Mouse (Mus musculus): ENCODE data around the gene Bin2. TPM values are rescaled to one million over a fixed set of nuclear protein-coding genes. Genes with fewer than 3 reads are reported as not detected.
"Not testable (repeated sequence)": the region's sequence is repeated elsewhere in the genome, so short reads cannot be mapped to it uniquely, and the experiment has no call there.

Gene Bin2
- total and polyA plus RNA-seq, 3 experiments: 1.6 to 3.0 (median 2.0) TPM

- Histone ChIP-seq H3K27me3 (ENCODE audit: control insufficient read depth, insufficient read depth, low read length) (no peaks in the 10 kb centered on the region), H3K27ac (peak overlapping the region; percentile 58), H3K4me1 (ENCODE audit: control insufficient read depth, insufficient read depth, low read length) (peaks cover 13% of the 10 kb centered on the region), H3K36me3 (ENCODE audit: control insufficient read depth, insufficient read depth, low read length) (peaks cover 20% of the 10 kb centered on the region), H3K9ac (ENCODE audit: low read depth, low read length) (no peak overlapping the region), H3K79me2 (replicated peaks; ENCODE audit: control insufficient read depth, insufficient read depth, low read length) (no peaks in the 10 kb centered on the region; the same call in 1 of the 2 replicates), H3K4me3 (no peak overlapping the region)
- TF ChIP-seq EP300 (IDR thresholded peaks at IDR 0.05; ENCODE audit: insufficient read depth, low read depth, low read length): no peak
- TF ChIP-seq CTCF (IDR thresholded peaks at IDR 0.05): no peak
- TF ChIP-seq POLR2A (IDR thresholded peaks at IDR 0.05; ENCODE audit: insufficient read depth, low read depth, low read length): 0 out of 2 replicates have a peak, but pooled peaks have one; percentile 12
- 52% methylated on average over 7 of the region's 7 CpGs for WGBS
- intact Hi-C loops (cut with DNase I): no loop called here
- no peak for DNase-seq
These were observed 47.2 kb downstream of the Bin2 start for GRCm38 (mm10) chr15:100622164-100622563.

- H3K4me3 ChIP-seq; H3K27me3 ChIP-seq (ENCODE audit: control insufficient read depth, insufficient read depth, low read length); H3K79me2 ChIP-seq (replicated peaks; ENCODE audit: control insufficient read depth, insufficient read depth, low read length); intact Hi-C loops (cut with DNase I); H3K9ac ChIP-seq (ENCODE audit: low read depth, low read length); DNase-seq: not testable (repeated sequence)
- peak overlapping the region; percentile 58 for H3K27ac ChIP-seq
- WGBS: 29% methylated on average over 9 of the region's 9 CpGs
- peaks cover 23% of the 10 kb centered on the region for H3K36me3 ChIP-seq (ENCODE audit: control insufficient read depth, insufficient read depth, low read length)
- peaks cover 13% of the 10 kb centered on the region for H3K4me1 ChIP-seq (ENCODE audit: control insufficient read depth, insufficient read depth, low read length)
These were observed 47.7 kb downstream of the Bin2 start for GRCm38 (mm10) chr15:100621671-100622070.

GRCm38 (mm10) chr15:100619200-100619599, 50.2 kb downstream of the Bin2 start:
- H3K4me1 ChIP-seq (ENCODE audit: control insufficient read depth, insufficient read depth, low read length): peaks cover 16% of the 10 kb centered on the region
- TF ChIP-seq EP300 (IDR thresholded peaks at IDR 0.05; ENCODE audit: insufficient read depth, low read depth, low read length): no peak
- TF ChIP-seq POLR2A (IDR thresholded peaks at IDR 0.05; ENCODE audit: insufficient read depth, low read depth, low read length): no peak
- no peak for TF ChIP-seq CTCF (IDR thresholded peaks at IDR 0.05)
- H3K27ac ChIP-seq: no peak overlapping the region
- no peak overlapping the region for H3K4me3 ChIP-seq
- intact Hi-C loops (cut with DNase I): loop anchor here (10.0 kb wide), 1 partner anchor 154 kb away; the partner anchor contains the start of gene Letmd1
- no peak for DNase-seq
- no peaks in the 10 kb centered on the region; the same call in 1 of the 2 replicates for H3K79me2 ChIP-seq (replicated peaks; ENCODE audit: control insufficient read depth, insufficient read depth, low read length)
- peaks cover 23% of the 10 kb centered on the region for H3K36me3 ChIP-seq (ENCODE audit: control insufficient read depth, insufficient read depth, low read length)
- WGBS: 62% methylated on average over 7 of the region's 7 CpGs
- H3K27me3 ChIP-seq (ENCODE audit: control insufficient read depth, insufficient read depth, low read length): no peaks in the 10 kb centered on the region
- no peak overlapping the region for H3K9ac ChIP-seq (ENCODE audit: low read depth, low read length)

GRCm38 (mm10) chr15:100616221-100616620, 53.1 kb downstream of the Bin2 start:
- TF ChIP-seq EP300 (IDR thresholded peaks at IDR 0.05; ENCODE audit: insufficient read depth, low read depth, low read length) (no peak), POLR2A (IDR thresholded peaks at IDR 0.05; ENCODE audit: insufficient read depth, low read depth, low read length) (no peak), CTCF (IDR thresholded peaks at IDR 0.05) (no peak)
- Histone ChIP-seq H3K9ac (ENCODE audit: low read depth, low read length) (peak overlapping the region; percentile 86), H3K27me3 (ENCODE audit: control insufficient read depth, insufficient read depth, low read length) (no peaks in the 10 kb centered on the region), H3K27ac (peak overlapping the region; percentile 98), H3K36me3 (ENCODE audit: control insufficient read depth, insufficient read depth, low read length) (peaks cover 23% of the 10 kb centered on the region), H3K4me3 (peak overlapping the region; percentile 85), H3K4me1 (ENCODE audit: control insufficient read depth, insufficient read depth, low read length) (peaks cover 12% of the 10 kb centered on the region), H3K79me2 (replicated peaks; ENCODE audit: control insufficient read depth, insufficient read depth, low read length) (no peaks in the 10 kb centered on the region)
- under 1% methylated on average over 19 of the region's 19 CpGs for WGBS
- DNase-seq: no peak
- intact Hi-C loops (cut with DNase I): loop anchor here (10.0 kb wide), 1 partner anchor 151 kb away; the partner anchor contains the start of gene Letmd1

- peaks cover 12% of the 10 kb centered on the region for H3K4me1 ChIP-seq (ENCODE audit: control insufficient read depth, insufficient read depth, low read length)
- no peaks in the 10 kb centered on the region for H3K79me2 ChIP-seq (replicated peaks; ENCODE audit: control insufficient read depth, insufficient read depth, low read length)
- intact Hi-C loops (cut with DNase I): loop anchor here (1.0 to 10.0 kb wide), 2 partner anchors 21 to 151 kb away; partner anchors contain the start of gene Letmd1
- H3K9ac ChIP-seq (ENCODE audit: low read depth, low read length): peak overlapping the region; percentile 86
- peaks cover 21% of the 10 kb centered on the region for H3K36me3 ChIP-seq (ENCODE audit: control insufficient read depth, insufficient read depth, low read length)
- no peaks in the 10 kb centered on the region for H3K27me3 ChIP-seq (ENCODE audit: control insufficient read depth, insufficient read depth, low read length)
- peak; percentile 90 for DNase-seq
- H3K4me3 ChIP-seq: peak overlapping the region; percentile 85
- peak overlapping the region; percentile 98 for H3K27ac ChIP-seq
- under 1% methylated on average over 40 of the region's 43 CpGs for WGBS
- TF ChIP-seq POLR2A (IDR thresholded peaks at IDR 0.05; ENCODE audit: insufficient read depth, low read depth, low read length) (peak; percentile 51; the same call in 1 of the 2 replicates), EP300 (IDR thresholded peaks at IDR 0.05; ENCODE audit: insufficient read depth, low read depth, low read length) (no peak)
These were observed 53.5 kb downstream of the Bin2 start for GRCm38 (mm10) chr15:100615825-100616220.

GRCm38 (mm10) chr15:100614996-100615824, 54.1 kb downstream of the Bin2 start, which contains the start of gene Dazap2:
Dazap2 (plus strand) TSS chr15:100615349.
- peak; percentile 99 for DNase-seq
- H3K4me1 ChIP-seq (ENCODE audit: control insufficient read depth, insufficient read depth, low read length): peaks cover 12% of the 10 kb centered on the region
- H3K27me3 ChIP-seq (ENCODE audit: control insufficient read depth, insufficient read depth, low read length): no peaks in the 10 kb centered on the region
- peaks cover 17% of the 10 kb centered on the region for H3K36me3 ChIP-seq (ENCODE audit: control insufficient read depth, insufficient read depth, low read length)
- H3K4me3 ChIP-seq: peak within 1 kb of the TSS; percentile 85
- intact Hi-C loops (cut with DNase I): loop anchor here (1.0 to 10.0 kb wide), 4 partner anchors 22 to 150 kb away; partner anchors contain the start of gene Letmd1
- peak within 1 kb of the TSS; percentile 86 for H3K9ac ChIP-seq (ENCODE audit: low read depth, low read length)
- no peaks in the 10 kb centered on the region for H3K79me2 ChIP-seq (replicated peaks; ENCODE audit: control insufficient read depth, insufficient read depth, low read length)
- H3K27ac ChIP-seq: peak within 1 kb of the TSS; percentile 98
- 1% methylated on average over 93 of the region's 99 CpGs for WGBS
- peak; percentile 50 for TF ChIP-seq CTCF (IDR thresholded peaks at IDR 0.05)
- peak; percentile 97 for TF ChIP-seq POLR2A (IDR thresholded peaks at IDR 0.05; ENCODE audit: insufficient read depth, low read depth, low read length)
- TF ChIP-seq EP300 (IDR thresholded peaks at IDR 0.05; ENCODE audit: insufficient read depth, low read depth, low read length): 0 out of 2 replicates have a peak, but pooled peaks have one; percentile 18

All from heart, adult 2 months (tissue).